Mouse (Mus musculus): ENCODE results near the gene Arhgap10. TPM values are rescaled to one million over a fixed set of nuclear protein-coding genes. Genes with fewer than 3 reads are reported as not detected.

Gene Arhgap10
- polyA plus RNA-seq, 1 experiment from 2014 or later = 5.1 TPM

DNA sequence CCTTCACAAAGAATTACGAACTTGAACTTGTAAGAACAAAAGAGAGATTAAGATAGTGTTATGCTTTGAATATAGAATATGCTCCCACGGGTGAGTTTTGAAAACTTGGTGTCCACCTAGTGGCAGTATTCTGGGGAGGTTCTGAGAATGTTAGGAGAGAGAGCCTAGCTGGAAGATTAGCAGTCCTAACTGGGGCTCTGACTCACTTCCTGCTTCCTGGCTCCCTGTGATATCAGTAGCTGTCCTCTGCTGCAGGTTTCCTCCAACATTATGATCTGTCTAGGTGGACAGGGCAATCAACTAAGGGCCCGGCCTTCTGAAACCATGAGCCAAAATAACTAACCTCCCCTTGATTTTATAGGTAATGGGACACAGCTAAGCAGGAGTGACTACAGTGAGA lies 233.3 kb downstream of the Arhgap10 start:
- Histone ChIP-seq H3K27me3 (no peaks in the 10 kb centered on the region), H3K27ac (replicated peaks) (no peak overlapping the region), H3K4me2 (no peak overlapping the region), H3K4me1 (replicated peaks) (no peaks in the 10 kb centered on the region), H3K9ac (no peak overlapping the region), H3K9me3 (no peaks in the 10 kb centered on the region), H3K4me3 (no peak overlapping the region), H3K36me3 (no peaks in the 10 kb centered on the region)
- no peak for ATAC-seq (ENCODE audit: low FRiP score, low read depth)
- 85% methylated on average over 3 of the region's 3 CpGs for WGBS

DNA sequence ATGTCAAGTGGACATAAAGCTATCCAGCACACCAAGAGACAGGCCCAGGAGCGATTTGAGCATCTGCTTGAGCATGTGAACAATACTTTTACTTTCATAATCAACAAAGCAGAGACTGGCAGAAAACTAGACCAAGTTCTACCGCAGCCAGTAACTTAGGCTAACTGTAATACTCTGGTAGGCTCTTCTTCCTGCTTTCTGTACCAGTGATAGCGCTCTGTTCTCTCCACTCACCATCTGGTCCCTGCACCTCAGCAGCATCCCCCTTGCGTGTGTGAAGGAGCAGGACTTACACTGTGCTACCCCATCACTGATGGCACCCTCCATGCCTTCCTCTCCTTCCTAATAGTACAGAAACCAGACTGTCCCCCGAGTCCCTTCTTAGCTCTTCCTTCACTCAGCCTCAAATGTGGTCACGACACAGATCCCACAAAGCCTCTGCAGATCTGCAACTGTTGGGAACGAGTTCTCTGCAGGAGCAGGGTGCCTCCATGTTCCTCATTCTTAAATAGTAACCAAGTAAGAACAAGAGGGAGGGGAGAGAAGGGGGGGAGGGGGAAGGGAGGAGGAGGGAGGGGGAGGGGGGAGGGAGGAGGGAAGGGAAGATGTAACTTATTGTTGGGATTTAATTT lies 235.0 kb downstream of the Arhgap10 start:
- Histone ChIP-seq H3K9me3 (no peaks in the 10 kb centered on the region), H3K4me3 (no peak overlapping the region), H3K36me3 (no peaks in the 10 kb centered on the region), H3K27ac (replicated peaks) (no peak overlapping the region), H3K4me2 (no peak overlapping the region), H3K9ac (no peak overlapping the region), H3K27me3 (no peaks in the 10 kb centered on the region), H3K4me1 (replicated peaks) (no peaks in the 10 kb centered on the region)
- ATAC-seq (ENCODE audit: low FRiP score, low read depth) = no peak
- WGBS = 88% methylated on average over 7 of the region's 7 CpGs

GRCm38 (mm10) chr8:77279977-77280376 lies 237.8 kb downstream of the Arhgap10 start:
- no peak overlapping the region for H3K9ac ChIP-seq
- H3K27ac ChIP-seq (replicated peaks) = no peak overlapping the region
- 51% methylated on average over 3 of the region's 3 CpGs for WGBS
- H3K4me2 ChIP-seq = no peak overlapping the region
- ATAC-seq (ENCODE audit: low FRiP score, low read depth) = no peak
- no peaks in the 10 kb centered on the region for H3K9me3 ChIP-seq
- H3K27me3 ChIP-seq = no peaks in the 10 kb centered on the region
- H3K4me3 ChIP-seq = no peak overlapping the region
- no peaks in the 10 kb centered on the region for H3K4me1 ChIP-seq (replicated peaks)
- H3K36me3 ChIP-seq = no peaks in the 10 kb centered on the region

DNA sequence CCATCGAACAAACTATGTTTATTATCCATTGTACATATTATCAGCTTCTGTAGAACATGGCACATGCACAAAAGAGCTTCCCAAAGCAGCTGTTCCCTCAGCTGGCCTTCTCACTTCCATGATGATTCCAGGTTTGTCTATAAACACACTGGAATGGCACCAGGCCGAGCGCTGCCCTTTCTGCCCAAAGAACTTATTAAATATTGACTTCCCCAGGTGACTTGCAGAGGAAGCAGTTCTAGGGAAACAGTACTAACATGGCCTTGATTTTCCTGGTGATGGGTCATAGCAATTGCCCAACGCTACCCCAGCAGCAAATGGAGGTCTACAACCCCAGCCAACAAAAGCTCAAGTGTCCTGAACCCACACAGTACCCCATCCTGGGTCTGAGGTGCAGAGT lies 239.5 kb downstream of the Arhgap10 start:
- ATAC-seq (ENCODE audit: low FRiP score, low read depth) = no peak
- WGBS = 97% methylated on average over 4 of the region's 4 CpGs
- Histone ChIP-seq H3K9ac (no peak overlapping the region), H3K4me2 (no peak overlapping the region), H3K36me3 (no peaks in the 10 kb centered on the region), H3K27me3 (no peaks in the 10 kb centered on the region), H3K4me3 (no peak overlapping the region), H3K9me3 (no peaks in the 10 kb centered on the region), H3K27ac (replicated peaks) (no peak overlapping the region), H3K4me1 (replicated peaks) (no peaks in the 10 kb centered on the region)

DNA sequence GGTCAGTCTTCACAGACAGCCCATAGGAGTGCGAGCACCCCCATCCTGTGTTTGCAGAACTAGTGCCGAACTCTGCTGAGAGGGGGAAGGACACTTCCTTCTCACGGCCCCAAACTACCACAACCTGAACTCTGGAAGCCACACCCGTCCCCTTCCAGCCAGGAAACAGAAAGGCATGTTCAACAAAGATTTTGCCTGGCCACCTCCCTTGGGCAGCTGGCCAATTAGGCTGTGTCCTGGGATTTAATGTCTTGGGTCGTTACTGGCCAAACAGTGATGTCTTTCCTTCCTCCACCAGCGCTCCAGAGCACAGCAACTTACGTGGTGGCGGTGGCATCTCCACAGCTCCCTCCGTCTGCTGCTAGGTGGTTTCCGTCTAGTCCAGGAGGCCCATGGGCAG lies 240.9 kb downstream of the Arhgap10 start:
- Histone ChIP-seq H3K4me2 (no peak overlapping the region), H3K4me3 (no peak overlapping the region), H3K36me3 (no peaks in the 10 kb centered on the region), H3K27ac (replicated peaks) (no peak overlapping the region), H3K4me1 (replicated peaks) (no peaks in the 10 kb centered on the region), H3K9ac (no peak overlapping the region), H3K27me3 (no peaks in the 10 kb centered on the region), H3K9me3 (no peaks in the 10 kb centered on the region)
- WGBS = 87% methylated on average over 10 of the region's 10 CpGs
- no peak for ATAC-seq (ENCODE audit: low FRiP score, low read depth)

DNA sequence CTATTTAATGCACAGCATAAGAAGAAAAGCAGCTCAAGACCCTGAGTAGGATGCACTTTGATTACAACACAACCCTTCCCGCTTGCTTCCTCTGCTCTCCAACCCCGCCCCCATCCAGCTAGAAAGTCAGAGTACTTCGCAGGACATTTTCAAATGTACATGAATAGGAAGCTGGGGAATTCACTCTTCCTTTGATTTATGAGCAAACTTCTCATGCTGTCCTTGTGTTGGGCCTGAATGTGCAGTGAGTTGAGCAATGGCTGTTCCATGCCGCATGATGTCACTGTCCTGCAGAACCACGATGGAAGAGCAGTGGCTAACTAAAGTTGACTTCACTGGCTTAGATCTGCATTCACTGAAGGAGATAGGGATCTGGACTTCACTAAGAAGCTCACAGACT lies 242.2 kb downstream of the Arhgap10 start:
- H3K27ac ChIP-seq (replicated peaks) = no peak overlapping the region
- no peak for ATAC-seq (ENCODE audit: low FRiP score, low read depth)
- no peaks in the 10 kb centered on the region for H3K36me3 ChIP-seq
- no peaks in the 10 kb centered on the region for H3K9me3 ChIP-seq
- no peaks in the 10 kb centered on the region for H3K27me3 ChIP-seq
- no peak overlapping the region for H3K4me2 ChIP-seq
- no peak overlapping the region for H3K4me3 ChIP-seq
- whole genome bisulfite sequencing = 92% methylated on average over 5 of the region's 5 CpGs
- no peaks in the 10 kb centered on the region for H3K4me1 ChIP-seq (replicated peaks)
- H3K9ac ChIP-seq = no peak overlapping the region

GRCm38 (mm10) chr8:77272136-77272535 lies 245.6 kb downstream of the Arhgap10 start:
- 88% methylated on average over 6 of the region's 6 CpGs for WGBS
- no peak overlapping the region for H3K27ac ChIP-seq (replicated peaks)
- no peak overlapping the region for H3K4me3 ChIP-seq
- no peak overlapping the region for H3K9ac ChIP-seq
- H3K4me1 ChIP-seq (replicated peaks) = no peaks in the 10 kb centered on the region
- ATAC-seq (ENCODE audit: low FRiP score, low read depth) = no peak
- H3K9me3 ChIP-seq = no peaks in the 10 kb centered on the region
- H3K36me3 ChIP-seq = no peaks in the 10 kb centered on the region
- no peak overlapping the region for H3K4me2 ChIP-seq
- no peaks in the 10 kb centered on the region for H3K27me3 ChIP-seq

- H3K36me3 ChIP-seq = no peaks in the 10 kb centered on the region
- 58% methylated on average over 1 of the region's 1 CpGs for WGBS
- no peak overlapping the region for H3K4me2 ChIP-seq
- no peaks in the 10 kb centered on the region for H3K4me1 ChIP-seq (replicated peaks)
- no peak overlapping the region for H3K27ac ChIP-seq (replicated peaks)
- ATAC-seq (ENCODE audit: low FRiP score, low read depth) = no peak
- no peak overlapping the region for H3K4me3 ChIP-seq
- no peaks in the 10 kb centered on the region for H3K27me3 ChIP-seq
- no peaks in the 10 kb centered on the region for H3K9me3 ChIP-seq
- H3K9ac ChIP-seq = no peak overlapping the region
Observed at GRCm38 (mm10) chr8:77267941-77268405, 249.8 kb downstream of the Arhgap10 start.

GRCm38 (mm10) chr8:77262216-77263009 lies 255.3 kb downstream of the Arhgap10 start:
- Histone ChIP-seq H3K4me2 (no peak overlapping the region), H3K4me3 (no peak overlapping the region), H3K9ac (no peak overlapping the region), H3K27me3 (no peaks in the 10 kb centered on the region), H3K9me3 (no peaks in the 10 kb centered on the region), H3K4me1 (replicated peaks) (no peaks in the 10 kb centered on the region), H3K36me3 (no peaks in the 10 kb centered on the region), H3K27ac (replicated peaks) (no peak overlapping the region)
- WGBS = 84% methylated on average over 12 of the region's 12 CpGs
- ATAC-seq (ENCODE audit: low FRiP score, low read depth) = no peak

GRCm38 (mm10) chr8:77261215-77261614 lies 256.5 kb downstream of the Arhgap10 start:
- no peak overlapping the region for H3K27ac ChIP-seq (replicated peaks)
- no peaks in the 10 kb centered on the region for H3K9me3 ChIP-seq
- no peaks in the 10 kb centered on the region for H3K4me1 ChIP-seq (replicated peaks)
- H3K4me3 ChIP-seq = no peak overlapping the region
- H3K36me3 ChIP-seq = no peaks in the 10 kb centered on the region
- no peaks in the 10 kb centered on the region for H3K27me3 ChIP-seq
- no peak overlapping the region for H3K4me2 ChIP-seq
- WGBS = 91% methylated on average over 6 of the region's 6 CpGs
- ATAC-seq (ENCODE audit: low FRiP score, low read depth) = no peak
- H3K9ac ChIP-seq = no peak overlapping the region

GRCm38 (mm10) chr8:77257085-77257451 lies 260.7 kb downstream of the Arhgap10 start:
- Histone ChIP-seq H3K9me3 (no peaks in the 10 kb centered on the region), H3K36me3 (no peaks in the 10 kb centered on the region), H3K4me3 (no peak overlapping the region), H3K27me3 (no peaks in the 10 kb centered on the region), H3K4me2 (no peak overlapping the region), H3K4me1 (replicated peaks) (no peaks in the 10 kb centered on the region), H3K27ac (replicated peaks) (no peak overlapping the region), H3K9ac (no peak overlapping the region)
- 95% methylated on average over 12 of the region's 12 CpGs for WGBS
- no peak for ATAC-seq (ENCODE audit: low FRiP score, low read depth)

DNA sequence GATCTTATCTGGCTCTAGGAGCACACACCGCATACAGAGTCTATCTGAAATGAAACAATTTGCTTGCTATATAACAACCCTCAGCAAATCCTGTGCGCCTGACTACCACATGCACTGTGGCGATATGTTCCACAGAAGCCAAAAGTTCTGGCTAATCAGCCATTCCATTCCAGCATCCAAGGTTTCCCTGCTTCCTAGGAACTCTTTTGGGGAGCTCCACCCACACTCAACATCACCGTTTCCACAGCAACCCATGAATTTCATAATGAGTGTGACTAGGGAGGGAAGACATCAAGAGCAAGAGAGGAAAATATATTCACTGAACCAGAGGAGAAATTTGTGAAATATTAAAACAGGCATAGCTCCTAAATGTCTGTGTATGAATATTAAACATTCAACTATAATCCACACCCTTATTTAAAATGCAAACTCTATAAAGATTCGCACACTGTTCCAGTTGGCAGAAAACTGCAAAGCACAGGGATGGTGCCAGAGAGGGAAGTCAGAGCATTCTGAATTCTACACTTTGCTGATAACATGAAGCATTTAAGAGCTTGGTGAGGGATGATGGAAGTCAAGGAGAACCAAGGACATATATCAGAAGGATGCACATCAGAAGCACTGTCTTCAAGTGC lies 261.2 kb downstream of the Arhgap10 start:
- Histone ChIP-seq H3K27me3 (no peaks in the 10 kb centered on the region), H3K9ac (no peak overlapping the region), H3K4me1 (replicated peaks) (no peaks in the 10 kb centered on the region), H3K9me3 (no peaks in the 10 kb centered on the region), H3K36me3 (no peaks in the 10 kb centered on the region), H3K4me2 (no peak overlapping the region), H3K27ac (replicated peaks) (no peak overlapping the region), H3K4me3 (no peak overlapping the region)
- ATAC-seq (ENCODE audit: low FRiP score, low read depth) = 0 out of 2 replicates have a peak, but pooled peaks have one; percentile 57
- 87% methylated on average over 5 of the region's 5 CpGs for WGBS
